Mouse (Mus musculus) mouse embryonic stem cell (cell line): ENCODE measurements around the gene Fcrla.

Experiments
- in situ Hi-C, 2 experiments: fragments of 300-500 bp; cut with MboI; formaldehyde crosslinking; loops; 1 replicate in 1 of 2; 3 replicates in 1 of 2; pipeline ENCODE4 v1.14.3; 2019 to 2020; ENCODE audit warnings: low sequenced_read_pairs in 2 of 2, low pct_unique_long_range_greater_than_20kb in 1 of 2, mixed read lengths in 1 of 2; ENCODE audit not compliant: unreplicated experiment in 1 of 2

Fcrla gene

GRCm38 (mm10) chr1:170933940-170934339 is 6.6 kb upstream of the Fcrla start:
- in situ Hi-C loops: no loop called here

GRCm38 (mm10) chr1:170933386-170933920 is 6.1 kb upstream of the Fcrla start:
- in situ Hi-C loops: no loop called here

GRCm38 (mm10) chr1:170932043-170932442 is 4.7 kb upstream of the Fcrla start:
- in situ Hi-C loops: no loop called here

GRCm38 (mm10) chr1:170929245-170929644 is 1.9 kb upstream of the Fcrla start:
- in situ Hi-C loops: no loop called here

GRCm38 (mm10) chr1:170928467-170928866 is 1.1 kb upstream of the Fcrla start:
- in situ Hi-C loops: no loop called here

GRCm38 (mm10) chr1:170926941-170927340 is 442 bp downstream of the Fcrla start:
- in situ Hi-C loops: no loop called here

- in situ Hi-C loops: no loop called here
These were observed 2.9 kb downstream of the Fcrla start for GRCm38 (mm10) chr1:170924485-170924884.

- in situ Hi-C loops: no loop called here
These were observed 8.1 kb downstream of the Fcrla start for GRCm38 (mm10) chr1:170919308-170919707.

- in situ Hi-C loops: no loop called here
These were observed 11.7 kb downstream of the Fcrla start for GRCm38 (mm10) chr1:170915657-170916056.

- in situ Hi-C loops: no loop called here
These were observed 14.3 kb downstream of the Fcrla start, which contains the start of gene Fcrlb for GRCm38 (mm10) chr1:170912891-170913615. Gene Fcrlb (minus strand): TSS chr1:170912941.

GRCm38 (mm10) chr1:170911907-170912660 is 15.3 kb downstream of the Fcrla start:
- in situ Hi-C loops: no loop called here

- in situ Hi-C loops: loop anchor here (5.0 kb wide), 1 partner anchor 74 kb away; no protein-coding TSS in a partner anchor
These were observed 19.0 kb downstream of the Fcrla start for GRCm38 (mm10) chr1:170908341-170908740.

GRCm38 (mm10) chr1:170907456-170908191 is 19.8 kb downstream of the Fcrla start:
- in situ Hi-C loops: loop anchor here (5.0 kb wide), 1 partner anchor 75 kb away; no protein-coding TSS in a partner anchor

GRCm38 (mm10) chr1:170907111-170907455 is 20.3 kb downstream of the Fcrla start:
- in situ Hi-C loops: loop anchor here (5.0 kb wide), 1 partner anchor 75 kb away; no protein-coding TSS in a partner anchor

GRCm38 (mm10) chr1:170903485-170903884 is 23.9 kb downstream of the Fcrla start:
- in situ Hi-C loops: no loop called here

- in situ Hi-C loops: no loop called here
These were observed 25.7 kb downstream of the Fcrla start for GRCm38 (mm10) chr1:170901536-170902238.

GRCm38 (mm10) chr1:170900799-170901467 is 26.4 kb downstream of the Fcrla start:
- in situ Hi-C loops: no loop called here
